Mouse (Mus musculus): ENCODE data around the gene Popdc3. TPM values are rescaled to one million over a fixed set of nuclear protein-coding genes. Genes with fewer than 3 reads are reported as not detected.

The Popdc3 gene
- polyA plus RNA-seq, 1 experiment: not detected

GRCm38 (mm10) chr10:45299509-45299908 lies 121.6 kb downstream of the Popdc3 start:
- H3K4me3 ChIP-seq (ENCODE audit: low read depth, low read length): no peak overlapping the region
- no peak for TF ChIP-seq CTCF (IDR thresholded peaks at IDR 0.05; ENCODE audit: low read depth, low read length)
- H3K4me1 ChIP-seq (ENCODE audit: control insufficient read depth, insufficient read depth, low read length): no peaks in the 10 kb centered on the region
- H3K9ac ChIP-seq (ENCODE audit: low read depth, poor library complexity, severe bottlenecking): no peak overlapping the region
- no peak overlapping the region for H3K27ac ChIP-seq (ENCODE audit: insufficient read depth, low read length)
- H3K27me3 ChIP-seq (ENCODE audit: control insufficient read depth, insufficient read depth, low read length, poor library complexity, severe bottlenecking): no peaks in the 10 kb centered on the region
- H3K36me3 ChIP-seq (ENCODE audit: control insufficient read depth, insufficient read depth, low read length, poor library complexity, severe bottlenecking): no peaks in the 10 kb centered on the region
- H3K9me3 ChIP-seq (replicated peaks; ENCODE audit: control insufficient read depth, insufficient read depth, low read length, poor library complexity, severe bottlenecking): no peaks in the 10 kb centered on the region

GRCm38 (mm10) chr10:45303315-45304036 lies 125.6 kb downstream of the Popdc3 start:
- H3K27me3 ChIP-seq (ENCODE audit: control insufficient read depth, insufficient read depth, low read length, poor library complexity, severe bottlenecking): no peaks in the 10 kb centered on the region
- H3K4me3 ChIP-seq (ENCODE audit: low read depth, low read length): no peak overlapping the region
- H3K9me3 ChIP-seq (replicated peaks; ENCODE audit: control insufficient read depth, insufficient read depth, low read length, poor library complexity, severe bottlenecking): no peaks in the 10 kb centered on the region
- no peak overlapping the region for H3K9ac ChIP-seq (ENCODE audit: low read depth, poor library complexity, severe bottlenecking)
- no peak overlapping the region for H3K27ac ChIP-seq (ENCODE audit: insufficient read depth, low read length)
- H3K36me3 ChIP-seq (ENCODE audit: control insufficient read depth, insufficient read depth, low read length, poor library complexity, severe bottlenecking): no peaks in the 10 kb centered on the region
- TF ChIP-seq EP300 (IDR thresholded peaks at IDR 0.05; ENCODE audit: insufficient read depth, low read depth, low read length) (no peak), CTCF (IDR thresholded peaks at IDR 0.05; ENCODE audit: low read depth, low read length) (no peak), POLR2A (IDR thresholded peaks at IDR 0.05; ENCODE audit: insufficient read depth, low read length) (no peak)
- no peaks in the 10 kb centered on the region for H3K4me1 ChIP-seq (ENCODE audit: control insufficient read depth, insufficient read depth, low read length)

GRCm38 (mm10) chr10:45305173-45305572 lies 127.3 kb downstream of the Popdc3 start:
- H3K4me1 ChIP-seq (ENCODE audit: control insufficient read depth, insufficient read depth, low read length): no peaks in the 10 kb centered on the region
- no peaks in the 10 kb centered on the region for H3K27me3 ChIP-seq (ENCODE audit: control insufficient read depth, insufficient read depth, low read length, poor library complexity, severe bottlenecking)
- H3K9ac ChIP-seq (ENCODE audit: low read depth, poor library complexity, severe bottlenecking): no peak overlapping the region
- H3K4me3 ChIP-seq (ENCODE audit: low read depth, low read length): no peak overlapping the region
- no peaks in the 10 kb centered on the region for H3K9me3 ChIP-seq (replicated peaks; ENCODE audit: control insufficient read depth, insufficient read depth, low read length, poor library complexity, severe bottlenecking)
- H3K36me3 ChIP-seq (ENCODE audit: control insufficient read depth, insufficient read depth, low read length, poor library complexity, severe bottlenecking): no peaks in the 10 kb centered on the region
- TF ChIP-seq EP300 (IDR thresholded peaks at IDR 0.05; ENCODE audit: insufficient read depth, low read depth, low read length): no peak
- no peak for TF ChIP-seq POLR2A (IDR thresholded peaks at IDR 0.05; ENCODE audit: insufficient read depth, low read length)
- no peak for TF ChIP-seq CTCF (IDR thresholded peaks at IDR 0.05; ENCODE audit: low read depth, low read length)
- H3K27ac ChIP-seq (ENCODE audit: insufficient read depth, low read length): no peak overlapping the region

GRCm38 (mm10) chr10:45311129-45311528 lies 133.2 kb downstream of the Popdc3 start:
- H3K36me3 ChIP-seq (ENCODE audit: control insufficient read depth, insufficient read depth, low read length, poor library complexity, severe bottlenecking): no peaks in the 10 kb centered on the region
- no peak overlapping the region for H3K9ac ChIP-seq (ENCODE audit: low read depth, poor library complexity, severe bottlenecking)
- H3K4me1 ChIP-seq (ENCODE audit: control insufficient read depth, insufficient read depth, low read length): no peaks in the 10 kb centered on the region
- no peaks in the 10 kb centered on the region for H3K27me3 ChIP-seq (ENCODE audit: control insufficient read depth, insufficient read depth, low read length, poor library complexity, severe bottlenecking)
- H3K9me3 ChIP-seq (replicated peaks; ENCODE audit: control insufficient read depth, insufficient read depth, low read length, poor library complexity, severe bottlenecking): no peaks in the 10 kb centered on the region
- no peak overlapping the region for H3K27ac ChIP-seq (ENCODE audit: insufficient read depth, low read length)
- no peak overlapping the region for H3K4me3 ChIP-seq (ENCODE audit: low read depth, low read length)
- no peak for TF ChIP-seq EP300 (IDR thresholded peaks at IDR 0.05; ENCODE audit: insufficient read depth, low read depth, low read length)
- TF ChIP-seq POLR2A (IDR thresholded peaks at IDR 0.05; ENCODE audit: insufficient read depth, low read length): no peak
- TF ChIP-seq CTCF (IDR thresholded peaks at IDR 0.05; ENCODE audit: low read depth, low read length): no peak

- H3K4me1 ChIP-seq (ENCODE audit: control insufficient read depth, insufficient read depth, low read length): no peaks in the 10 kb centered on the region
- no peak overlapping the region for H3K9ac ChIP-seq (ENCODE audit: low read depth, poor library complexity, severe bottlenecking)
- no peaks in the 10 kb centered on the region for H3K9me3 ChIP-seq (replicated peaks; ENCODE audit: control insufficient read depth, insufficient read depth, low read length, poor library complexity, severe bottlenecking)
- no peak for TF ChIP-seq CTCF (IDR thresholded peaks at IDR 0.05; ENCODE audit: low read depth, low read length)
- no peak for TF ChIP-seq EP300 (IDR thresholded peaks at IDR 0.05; ENCODE audit: insufficient read depth, low read depth, low read length)
- TF ChIP-seq POLR2A (IDR thresholded peaks at IDR 0.05; ENCODE audit: insufficient read depth, low read length): no peak
- H3K4me3 ChIP-seq (ENCODE audit: low read depth, low read length): no peak overlapping the region
- no peak overlapping the region for H3K27ac ChIP-seq (ENCODE audit: insufficient read depth, low read length)
- no peaks in the 10 kb centered on the region for H3K36me3 ChIP-seq (ENCODE audit: control insufficient read depth, insufficient read depth, low read length, poor library complexity, severe bottlenecking)
- H3K27me3 ChIP-seq (ENCODE audit: control insufficient read depth, insufficient read depth, low read length, poor library complexity, severe bottlenecking): no peaks in the 10 kb centered on the region
Measured at GRCm38 (mm10) chr10:45311624-45312023, 133.7 kb downstream of the Popdc3 start.

- Histone ChIP-seq H3K9ac (ENCODE audit: low read depth, poor library complexity, severe bottlenecking) (no peak overlapping the region), H3K36me3 (ENCODE audit: control insufficient read depth, insufficient read depth, low read length, poor library complexity, severe bottlenecking) (no peaks in the 10 kb centered on the region), H3K4me1 (ENCODE audit: control insufficient read depth, insufficient read depth, low read length) (no peaks in the 10 kb centered on the region), H3K27ac (ENCODE audit: insufficient read depth, low read length) (no peak overlapping the region), H3K9me3 (replicated peaks; ENCODE audit: control insufficient read depth, insufficient read depth, low read length, poor library complexity, severe bottlenecking) (no peaks in the 10 kb centered on the region), H3K4me3 (ENCODE audit: low read depth, low read length) (no peak overlapping the region), H3K27me3 (ENCODE audit: control insufficient read depth, insufficient read depth, low read length, poor library complexity, severe bottlenecking) (no peaks in the 10 kb centered on the region)
- no peak for TF ChIP-seq CTCF (IDR thresholded peaks at IDR 0.05; ENCODE audit: low read depth, low read length)
- TF ChIP-seq EP300 (IDR thresholded peaks at IDR 0.05; ENCODE audit: insufficient read depth, low read depth, low read length): no peak
- no peak for TF ChIP-seq POLR2A (IDR thresholded peaks at IDR 0.05; ENCODE audit: insufficient read depth, low read length)
Measured at GRCm38 (mm10) chr10:45314865-45315264, 137.0 kb downstream of the Popdc3 start.
